Mouse (Mus musculus): ENCODE results near the gene Gpr155. TPM values are rescaled to one million over a fixed set of nuclear protein-coding genes. Genes with fewer than 3 reads are reported as not detected.
A peak's percentile ranks its signal among the peaks of the same experiment; 100 is the strongest.

Gene Gpr155
- total and polyA plus RNA-seq, 2 experiments, result 15.1 to 19.9 TPM

- peak overlapping the region; percentile 68 for H3K27ac ChIP-seq (replicated peaks; ENCODE audit: insufficient read depth, low read depth, low read length)
- WGBS, result under 1% methylated on average over 29 of the region's 29 CpGs
- peaks cover 4% of the 10 kb centered on the region for H3K4me1 ChIP-seq (ENCODE audit: control insufficient read depth, insufficient read depth, low read length)
- no peak for TF ChIP-seq CTCF (IDR thresholded peaks at IDR 0.05; ENCODE audit: low read depth, low read length)
- peak; percentile 47; the same call in 1 of the 2 replicates for TF ChIP-seq POLR2A (IDR thresholded peaks at IDR 0.05; ENCODE audit: extremely low read depth, insufficient read depth, low read length)
- peak overlapping the region; percentile 71 for H3K9ac ChIP-seq (ENCODE audit: low read depth, low read length)
- no peaks in the 10 kb centered on the region for H3K27me3 ChIP-seq (ENCODE audit: control insufficient read depth, insufficient read depth, low read length)
- H3K79me2 ChIP-seq (ENCODE audit: control insufficient read depth, insufficient read depth, low read length), result peaks cover 5% of the 10 kb centered on the region
- DNase-seq (ENCODE audit: extremely low read depth, low read depth, low spot score), result peak; percentile 82
- H3K36me3 ChIP-seq (ENCODE audit: control insufficient read depth, insufficient read depth, low read length), result peaks cover 9% of the 10 kb centered on the region
- peak overlapping the region; percentile 69 for H3K4me3 ChIP-seq (ENCODE audit: insufficient read depth, low read depth, low read length)
Observed at GRCm38 (mm10) chr2:73385641-73386355, 574 bp downstream of the Gpr155 start.

GRCm38 (mm10) chr2:73385172-73385571, 1.2 kb downstream of the Gpr155 start:
- WGBS, result 48% methylated on average over 4 of the region's 4 CpGs
- Histone ChIP-seq H3K36me3 (ENCODE audit: control insufficient read depth, insufficient read depth, low read length) (peaks cover 12% of the 10 kb centered on the region), H3K27ac (replicated peaks; ENCODE audit: insufficient read depth, low read depth, low read length) (no peak overlapping the region), H3K4me1 (ENCODE audit: control insufficient read depth, insufficient read depth, low read length) (peaks cover 2% of the 10 kb centered on the region; the same call in 1 of the 2 replicates), H3K27me3 (ENCODE audit: control insufficient read depth, insufficient read depth, low read length) (no peaks in the 10 kb centered on the region), H3K4me3 (ENCODE audit: insufficient read depth, low read depth, low read length) (peak overlapping the region; percentile 69; the same call in 1 of the 2 replicates), H3K79me2 (ENCODE audit: control insufficient read depth, insufficient read depth, low read length) (peaks cover 5% of the 10 kb centered on the region), H3K9ac (ENCODE audit: low read depth, low read length) (no peak overlapping the region)
- no peak for DNase-seq (ENCODE audit: extremely low read depth, low read depth, low spot score)
- TF ChIP-seq POLR2A (IDR thresholded peaks at IDR 0.05; ENCODE audit: extremely low read depth, insufficient read depth, low read length) (no peak), CTCF (IDR thresholded peaks at IDR 0.05; ENCODE audit: low read depth, low read length) (no peak)

- TF ChIP-seq CTCF (IDR thresholded peaks at IDR 0.05; ENCODE audit: low read depth, low read length), result no peak
- no peak for TF ChIP-seq POLR2A (IDR thresholded peaks at IDR 0.05; ENCODE audit: extremely low read depth, insufficient read depth, low read length)
- Histone ChIP-seq H3K79me2 (ENCODE audit: control insufficient read depth, insufficient read depth, low read length) (peaks cover 5% of the 10 kb centered on the region), H3K36me3 (ENCODE audit: control insufficient read depth, insufficient read depth, low read length) (peaks cover 17% of the 10 kb centered on the region), H3K9ac (ENCODE audit: low read depth, low read length) (no peak overlapping the region), H3K27me3 (ENCODE audit: control insufficient read depth, insufficient read depth, low read length) (no peaks in the 10 kb centered on the region), H3K4me3 (ENCODE audit: insufficient read depth, low read depth, low read length) (no peak overlapping the region), H3K27ac (replicated peaks; ENCODE audit: insufficient read depth, low read depth, low read length) (no peak overlapping the region), H3K4me1 (ENCODE audit: control insufficient read depth, insufficient read depth, low read length) (peaks cover 2% of the 10 kb centered on the region; the same call in 1 of the 2 replicates)
- WGBS, result 60% methylated on average over 9 of the region's 9 CpGs
- no peak for DNase-seq (ENCODE audit: extremely low read depth, low read depth, low spot score)
Observed at GRCm38 (mm10) chr2:73380298-73380975, 5.9 kb downstream of the Gpr155 start.

- no peak for DNase-seq (ENCODE audit: extremely low read depth, low read depth, low spot score)
- Histone ChIP-seq H3K4me3 (ENCODE audit: insufficient read depth, low read depth, low read length) (no peak overlapping the region), H3K4me1 (ENCODE audit: control insufficient read depth, insufficient read depth, low read length) (no peaks in the 10 kb centered on the region), H3K27me3 (ENCODE audit: control insufficient read depth, insufficient read depth, low read length) (no peaks in the 10 kb centered on the region), H3K36me3 (ENCODE audit: control insufficient read depth, insufficient read depth, low read length) (peaks cover 17% of the 10 kb centered on the region), H3K27ac (replicated peaks; ENCODE audit: insufficient read depth, low read depth, low read length) (no peak overlapping the region), H3K79me2 (ENCODE audit: control insufficient read depth, insufficient read depth, low read length) (peaks cover 5% of the 10 kb centered on the region), H3K9ac (ENCODE audit: low read depth, low read length) (no peak overlapping the region)
- 82% methylated on average over 5 of the region's 5 CpGs for WGBS
- TF ChIP-seq CTCF (IDR thresholded peaks at IDR 0.05; ENCODE audit: low read depth, low read length) (no peak), POLR2A (IDR thresholded peaks at IDR 0.05; ENCODE audit: extremely low read depth, insufficient read depth, low read length) (no peak)
Observed at GRCm38 (mm10) chr2:73379656-73380055, 6.7 kb downstream of the Gpr155 start.

- H3K4me3 ChIP-seq (ENCODE audit: insufficient read depth, low read depth, low read length), result no peak overlapping the region
- no peak overlapping the region for H3K9ac ChIP-seq (ENCODE audit: low read depth, low read length)
- no peaks in the 10 kb centered on the region; the same call in 1 of the 2 replicates for H3K79me2 ChIP-seq (ENCODE audit: control insufficient read depth, insufficient read depth, low read length)
- no peak overlapping the region for H3K27ac ChIP-seq (replicated peaks; ENCODE audit: insufficient read depth, low read depth, low read length)
- peaks cover 20% of the 10 kb centered on the region for H3K36me3 ChIP-seq (ENCODE audit: control insufficient read depth, insufficient read depth, low read length)
- DNase-seq (ENCODE audit: extremely low read depth, low read depth, low spot score), result no peak
- no peaks in the 10 kb centered on the region for H3K4me1 ChIP-seq (ENCODE audit: control insufficient read depth, insufficient read depth, low read length)
- TF ChIP-seq POLR2A (IDR thresholded peaks at IDR 0.05; ENCODE audit: extremely low read depth, insufficient read depth, low read length), result no peak
- TF ChIP-seq CTCF (IDR thresholded peaks at IDR 0.05; ENCODE audit: low read depth, low read length), result no peak
- no peaks in the 10 kb centered on the region for H3K27me3 ChIP-seq (ENCODE audit: control insufficient read depth, insufficient read depth, low read length)
- 90% methylated on average over 5 of the region's 5 CpGs for WGBS
Observed at GRCm38 (mm10) chr2:73378326-73378725, 8.0 kb downstream of the Gpr155 start.
